Mouse (Mus musculus) limb, embryonic 12.5 days (tissue): Measurements from ENCODE around the gene Piwil4. TPM values are rescaled to one million over a fixed set of nuclear protein-coding genes. Genes with fewer than 3 reads are reported as not detected.

Source experiments
- ATAC-seq: fragments of 200-750 bp; cut with Nextera tagmentation; 2 replicates; pipeline ENCODE4 v1.8.0; 2017; ENCODE audit warnings: low read depth, moderate TSS enrichment; ENCODE audit not compliant: insufficient number of reproducible peaks, insufficient read depth, low FRiP score, low TSS enrichment
- H3K27ac ChIP-seq: fragments of 300-500 bp; sonication (generic); 2 replicates; pipeline ENCODE4 v1.5.1; 2016; ENCODE audit warnings: mild to moderate bottlenecking, moderate library complexity
- H3K27me3 ChIP-seq: fragments of 300-500 bp; sonication (generic); 2 replicates; pipeline ENCODE4 v1.6.1; 2016; ENCODE audit warnings: mild to moderate bottlenecking, moderate library complexity
- H3K36me3 ChIP-seq: fragments of 300-500 bp; sonication (generic); 2 replicates; pipeline ENCODE4 v1.6.1; 2016; ENCODE audit warnings: mild to moderate bottlenecking, moderate library complexity
- H3K4me1 ChIP-seq: fragments of 300-500 bp; sonication (generic); replicated peaks from 2 replicates; pipeline ENCODE4 v1.6.1; 2016
- H3K4me2 ChIP-seq: fragments of 300-500 bp; sonication (generic); 2 replicates; pipeline ENCODE4 v1.6.1; 2016; ENCODE audit warnings: mild to moderate bottlenecking, moderate library complexity
- H3K4me3 ChIP-seq: fragments of 300-500 bp; sonication (generic); replicated peaks from 2 replicates; pipeline ENCODE4 v1.5.1; 2016; ENCODE audit warnings: mild to moderate bottlenecking
- H3K9ac ChIP-seq: fragments of 300-500 bp; sonication (generic); replicated peaks from 2 replicates; pipeline ENCODE4 v1.6.1; 2016; ENCODE audit warnings: mild to moderate bottlenecking, moderate library complexity
- H3K9me3 ChIP-seq: fragments of 300-500 bp; sonication (generic); 2 replicates; pipeline ENCODE4 v1.6.1; 2016; ENCODE audit warnings: mild to moderate bottlenecking, moderate library complexity
- WGBS: fragments of 180-500 bp; shearing (Covaris S2); methylation state at CpG from one replicate; pipeline ENCODE4 v1.1.7; 2016; 5-methylcytosine and 5-hydroxymethylcytosine counted together
- polyA plus RNA-seq: library from polyadenylated mRNA; unstranded; fragments of >200 nt; fragmentation: Nextera tagmentation; extraction: Ambion mirVana; gene quantifications from 2 replicates; pipeline ENCODE4 v1.2.1, GENCODE M21; 2016

The Piwil4 gene
- polyA plus RNA-seq, 1 experiment from 2014 or later, result not detected

GRCm38 (mm10) chr9:14663591-14663990, 76.9 kb downstream of the Piwil4 start:
- 96% methylated on average over 2 of the region's 2 CpGs for WGBS
- Histone ChIP-seq H3K27ac (no peak overlapping the region), H3K9ac (no peak overlapping the region), H3K9me3 (no peaks in the 10 kb centered on the region), H3K4me1 (no peaks in the 10 kb centered on the region), H3K4me2 (no peak overlapping the region), H3K27me3 (no peaks in the 10 kb centered on the region), H3K36me3 (no peaks in the 10 kb centered on the region), H3K4me3 (no peak overlapping the region)
- no peak for ATAC-seq

- Histone ChIP-seq H3K9me3 (no peaks in the 10 kb centered on the region), H3K9ac (no peak overlapping the region), H3K36me3 (no peaks in the 10 kb centered on the region), H3K27ac (no peak overlapping the region; the same call in 1 of the 2 replicates), H3K27me3 (no peaks in the 10 kb centered on the region), H3K4me3 (no peak overlapping the region), H3K4me2 (no peak overlapping the region), H3K4me1 (no peaks in the 10 kb centered on the region)
- 73% methylated on average over 7 of the region's 7 CpGs for WGBS
- ATAC-seq, result no peak
Measured at GRCm38 (mm10) chr9:14662876-14663275, 77.7 kb downstream of the Piwil4 start.

- WGBS, result 76% methylated on average over 9 of the region's 9 CpGs
- H3K4me2 ChIP-seq, result no peak overlapping the region
- H3K27ac ChIP-seq, result peak overlapping the region; percentile 43; the same call in 1 of the 2 replicates
- no peak overlapping the region for H3K4me3 ChIP-seq
- no peak overlapping the region for H3K9ac ChIP-seq
- H3K27me3 ChIP-seq, result no peaks in the 10 kb centered on the region
- H3K36me3 ChIP-seq, result no peaks in the 10 kb centered on the region
- no peaks in the 10 kb centered on the region for H3K9me3 ChIP-seq
- ATAC-seq, result no peak
- H3K4me1 ChIP-seq, result no peaks in the 10 kb centered on the region
Measured at GRCm38 (mm10) chr9:14662138-14662537, 78.4 kb downstream of the Piwil4 start.

GRCm38 (mm10) chr9:14657926-14658325, 82.6 kb downstream of the Piwil4 start:
- no peaks in the 10 kb centered on the region for H3K27me3 ChIP-seq
- 38% methylated on average over 2 of the region's 2 CpGs for WGBS

GRCm38 (mm10) chr9:14654010-14654409, 86.5 kb downstream of the Piwil4 start:
- no peaks in the 10 kb centered on the region for H3K27me3 ChIP-seq
- H3K4me2 ChIP-seq, result no peak overlapping the region
- WGBS, result 69% methylated on average over 2 of the region's 2 CpGs
- no peak overlapping the region for H3K9ac ChIP-seq
- H3K4me3 ChIP-seq, result no peak overlapping the region
- no peaks in the 10 kb centered on the region for H3K4me1 ChIP-seq
- no peaks in the 10 kb centered on the region for H3K36me3 ChIP-seq
- ATAC-seq, result no peak
- no peaks in the 10 kb centered on the region for H3K9me3 ChIP-seq
- H3K27ac ChIP-seq, result no peak overlapping the region

More at GRCm38 (mm10) chr9:14657926-14658325, 82.6 kb downstream of the Piwil4 start:
- Histone ChIP-seq H3K9me3 (no peaks in the 10 kb centered on the region), H3K4me2 (no peak overlapping the region), H3K4me3 (no peak overlapping the region), H3K27ac (no peak overlapping the region), H3K36me3 (no peaks in the 10 kb centered on the region), H3K9ac (no peak overlapping the region), H3K4me1 (no peaks in the 10 kb centered on the region)
- no peak for ATAC-seq

- no peak overlapping the region for H3K9ac ChIP-seq
- WGBS, result 71% methylated on average over 1 of the region's 1 CpGs
- H3K4me1 ChIP-seq, result no peaks in the 10 kb centered on the region
- H3K27ac ChIP-seq, result no peak overlapping the region
- H3K9me3 ChIP-seq, result no peaks in the 10 kb centered on the region
- H3K36me3 ChIP-seq, result no peaks in the 10 kb centered on the region
- H3K27me3 ChIP-seq, result no peaks in the 10 kb centered on the region
- no peak overlapping the region for H3K4me2 ChIP-seq
- H3K4me3 ChIP-seq, result no peak overlapping the region
- ATAC-seq, result no peak
Measured at GRCm38 (mm10) chr9:14652761-14653160, 87.8 kb downstream of the Piwil4 start.

GRCm38 (mm10) chr9:14647849-14648248, 92.7 kb downstream of the Piwil4 start:
- peaks cover 9% of the 10 kb centered on the region for H3K4me1 ChIP-seq
- 0 out of 2 replicates have a peak, but pooled peaks cover 3% of the 10 kb centered on the region for H3K9me3 ChIP-seq
- H3K4me2 ChIP-seq, result no peak overlapping the region
- WGBS, result 88% methylated on average over 8 of the region's 8 CpGs
- H3K9ac ChIP-seq, result no peak overlapping the region
- H3K4me3 ChIP-seq, result no peak overlapping the region
- H3K36me3 ChIP-seq, result no peaks in the 10 kb centered on the region
- no peaks in the 10 kb centered on the region for H3K27me3 ChIP-seq
- H3K27ac ChIP-seq, result no peak overlapping the region
- ATAC-seq, result no peak

GRCm38 (mm10) chr9:14646641-14647040, 93.9 kb downstream of the Piwil4 start:
- H3K27ac ChIP-seq, result no peak overlapping the region
- H3K4me3 ChIP-seq, result no peak overlapping the region
- H3K9me3 ChIP-seq, result 0 out of 2 replicates have a peak, but pooled peaks cover 3% of the 10 kb centered on the region
- H3K9ac ChIP-seq, result no peak overlapping the region
- no peak for ATAC-seq
- 96% methylated on average over 1 of the region's 1 CpGs for WGBS
- no peaks in the 10 kb centered on the region for H3K27me3 ChIP-seq
- H3K36me3 ChIP-seq, result no peaks in the 10 kb centered on the region
- peaks cover 21% of the 10 kb centered on the region for H3K4me1 ChIP-seq
- no peak overlapping the region for H3K4me2 ChIP-seq

Other genes with a start within 250 kb of the Piwil4 start
- 0.29 and 0.42 TPM in 2 replicates for gene Kdm4d, start 240.3 kb downstream of the Piwil4 start, polyA plus RNA-seq
- gene Cwc15, start 240.1 kb downstream of the Piwil4 start, polyA plus RNA-seq, result 182 and 186 TPM in 2 replicates
- 33.3 and 34.8 TPM in 2 replicates for gene Amotl1, start 95.7 kb downstream of the Piwil4 start, polyA plus RNA-seq
- gene Fut4, start 11.7 kb upstream of the Piwil4 start, polyA plus RNA-seq, result 5.4 and 6.4 TPM in 2 replicates
- gene 1700012B09Rik, start 30.3 kb upstream of the Piwil4 start, polyA plus RNA-seq, result not detected in 2 replicates
- gene Mre11a, start 43.9 kb upstream of the Piwil4 start, polyA plus RNA-seq, result 34.3 and 35.9 TPM in 2 replicates
- gene Ankrd49, start 44.1 kb upstream of the Piwil4 start, polyA plus RNA-seq, result 43.9 and 46.0 TPM in 2 replicates
- gene Gpr83, start 119.5 kb upstream of the Piwil4 start, polyA plus RNA-seq, result 0.60 and 0.63 TPM in 2 replicates
- not detected in 2 replicates for gene Izumo1r, start 163.2 kb upstream of the Piwil4 start, polyA plus RNA-seq